Mouse (Mus musculus): ENCODE data around the gene Polr2j. TPM values are rescaled to one million over a fixed set of nuclear protein-coding genes. Genes with fewer than 3 reads are reported as not detected.

Gene Polr2j
- polyA plus RNA-seq (2015; fragmentation: Nextera tagmentation; extraction: Ambion mirVana) = 111 and 129 TPM in 2 replicates

DNA sequence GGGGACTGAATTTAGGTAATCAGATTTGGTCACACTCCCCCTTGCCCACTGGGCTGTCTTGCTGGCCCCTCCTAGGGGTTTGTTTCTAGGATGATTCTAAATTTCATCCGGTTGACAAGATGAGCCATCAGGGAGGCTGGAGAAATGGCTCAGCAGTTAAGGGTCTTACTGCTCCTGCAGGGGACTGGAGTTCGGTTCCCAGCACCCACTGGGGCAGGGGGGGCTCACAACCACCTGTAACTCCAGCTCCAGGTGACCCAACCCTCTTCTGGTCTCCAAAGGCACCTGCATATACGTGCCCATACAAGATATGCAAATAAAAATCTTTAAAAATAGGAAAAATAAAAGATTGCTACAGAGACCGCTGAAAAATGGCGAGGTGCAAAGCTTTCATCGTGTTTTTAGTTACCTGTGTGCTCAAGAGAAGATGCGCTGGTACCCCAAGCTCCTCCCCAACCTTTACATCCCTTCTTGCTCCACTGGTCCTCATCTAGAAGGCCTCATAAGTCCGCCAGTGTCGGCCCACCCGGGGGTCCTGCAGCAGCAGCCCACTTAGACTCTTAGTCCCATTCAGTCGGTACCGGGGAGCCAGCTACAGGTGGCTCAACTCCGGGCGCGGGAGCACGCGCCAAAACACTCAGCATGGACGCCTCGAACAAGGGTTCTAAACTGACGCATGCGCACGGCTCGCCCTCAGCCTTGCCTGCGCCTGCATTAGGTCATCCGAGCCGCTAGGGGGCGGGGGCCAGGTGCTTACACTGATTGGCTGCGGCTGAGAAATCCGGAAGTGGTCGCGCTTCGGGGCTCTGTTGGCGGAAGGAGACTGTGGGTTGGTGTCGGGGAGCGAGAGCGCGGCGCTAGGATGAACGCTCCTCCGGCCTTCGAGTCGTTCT is at the start of gene Polr2j:
Gene Polr2j, plus strand, starts transcription at position 741 of the 893 bp plus-strand sequence.
- peak within 1 kb of the TSS; percentile 80 for H3K27ac ChIP-seq (replicated peaks)
- peak; percentile 95 for ATAC-seq (ENCODE audit: insufficient read depth)

DNA sequence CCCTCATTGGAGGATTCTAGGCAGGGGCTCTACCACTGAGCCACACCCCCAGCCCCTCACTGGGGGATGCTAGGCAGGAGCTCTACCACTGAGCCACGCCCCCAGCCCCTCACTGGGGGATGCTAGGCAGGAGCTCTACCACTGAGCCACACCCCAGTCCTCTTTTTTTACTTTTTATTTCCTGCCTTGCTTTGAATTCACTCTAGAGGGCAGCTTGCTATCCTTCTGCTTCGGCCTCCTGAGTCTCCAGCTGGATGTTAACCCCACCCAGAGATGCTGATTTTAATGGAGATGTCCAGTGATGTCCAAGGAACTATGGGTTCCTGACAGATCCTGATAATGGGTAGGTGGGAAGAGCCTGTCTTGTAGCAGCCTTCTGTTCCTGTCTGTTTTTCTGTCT is 47.0 kb upstream of the Polr2j start:
- H3K9me3 ChIP-seq (replicated peaks) = no peaks in the 10 kb centered on the region
- no peak overlapping the region for H3K4me3 ChIP-seq (replicated peaks)
- H3K27ac ChIP-seq (replicated peaks) = no peak overlapping the region
- no peak overlapping the region for H3K4me2 ChIP-seq
- H3K27me3 ChIP-seq = peaks cover 4% of the 10 kb centered on the region; the same call in 1 of the 2 replicates
- H3K9ac ChIP-seq = no peak overlapping the region
- WGBS (ENCODE audit: insufficient replicate concordance) = 37% methylated on average over 2 of the region's 2 CpGs
- no peak for ATAC-seq (ENCODE audit: insufficient read depth)
- no peaks in the 10 kb centered on the region for H3K36me3 ChIP-seq (replicated peaks)
- H3K4me1 ChIP-seq (replicated peaks) = no peaks in the 10 kb centered on the region

More for the DNA sequence above, at the start of gene Polr2j:
- Histone ChIP-seq H3K9ac (peak within 1 kb of the TSS; percentile 88), H3K27me3 (no peaks in the 10 kb centered on the region), H3K9me3 (replicated peaks) (no peaks in the 10 kb centered on the region), H3K4me1 (replicated peaks) (peaks cover 33% of the 10 kb centered on the region), H3K4me2 (peak within 1 kb of the TSS; percentile 95), H3K4me3 (replicated peaks) (peak within 1 kb of the TSS; percentile 88), H3K36me3 (replicated peaks) (peaks cover 26% of the 10 kb centered on the region)
- whole genome bisulfite sequencing (ENCODE audit: insufficient replicate concordance) = 3% methylated on average over 42 of the region's 42 CpGs

DNA sequence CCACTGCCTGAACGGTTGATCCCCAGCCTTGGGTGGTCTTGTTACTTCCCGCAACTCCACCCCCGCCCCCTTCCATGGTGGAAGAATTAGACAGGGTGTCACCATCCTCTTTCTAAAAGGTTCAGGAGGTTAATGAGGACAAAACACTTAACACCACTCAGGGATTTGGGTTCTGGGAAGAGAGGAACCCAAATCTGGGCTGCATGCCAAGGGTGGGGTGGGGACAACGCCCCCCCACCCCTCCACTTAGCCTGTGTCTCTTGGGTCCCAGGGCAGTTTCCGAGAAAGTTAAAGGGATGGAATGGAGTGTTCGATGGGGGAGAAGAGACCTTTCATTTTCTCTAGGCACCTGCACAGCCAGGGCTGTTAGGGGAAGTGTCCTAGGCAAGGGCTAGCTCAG is 43.4 kb upstream of the Polr2j start:
- H3K9me3 ChIP-seq (replicated peaks) = no peaks in the 10 kb centered on the region
- no peak for ATAC-seq (ENCODE audit: insufficient read depth)
- WGBS (ENCODE audit: insufficient replicate concordance) = 61% methylated on average over 6 of the region's 6 CpGs
- H3K4me3 ChIP-seq (replicated peaks) = no peak overlapping the region
- H3K9ac ChIP-seq = no peak overlapping the region
- peaks cover 10% of the 10 kb centered on the region for H3K27me3 ChIP-seq
- no peak overlapping the region for H3K4me2 ChIP-seq
- no peaks in the 10 kb centered on the region for H3K4me1 ChIP-seq (replicated peaks)
- no peaks in the 10 kb centered on the region for H3K36me3 ChIP-seq (replicated peaks)
- no peak overlapping the region for H3K27ac ChIP-seq (replicated peaks)

DNA sequence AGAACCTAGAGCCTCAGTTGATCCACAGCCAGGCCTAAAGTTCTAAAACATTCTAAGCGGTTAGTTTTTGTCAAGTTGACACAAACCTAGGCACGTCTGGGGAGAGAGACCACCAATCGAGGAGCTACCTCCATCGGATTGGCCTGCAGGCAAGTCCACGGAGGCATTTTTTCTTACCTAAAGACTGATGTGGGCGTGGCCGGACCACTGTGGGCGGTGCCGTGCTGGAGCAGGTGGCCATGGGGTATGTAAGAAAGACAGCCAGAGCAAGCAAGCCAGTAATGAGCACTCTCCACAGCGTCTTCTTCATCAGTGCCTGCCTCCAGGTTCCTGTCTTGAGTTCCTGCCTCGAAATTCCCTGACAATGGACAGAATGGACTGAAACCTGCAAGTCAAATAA is 42.9 kb upstream of the Polr2j start:
- H3K27me3 ChIP-seq = peaks cover 10% of the 10 kb centered on the region
- H3K9ac ChIP-seq = no peak overlapping the region
- no peaks in the 10 kb centered on the region for H3K36me3 ChIP-seq (replicated peaks)
- no peak overlapping the region for H3K4me2 ChIP-seq
- ATAC-seq (ENCODE audit: insufficient read depth) = no peak
- no peak overlapping the region for H3K4me3 ChIP-seq (replicated peaks)
- WGBS (ENCODE audit: insufficient replicate concordance) = 51% methylated on average over 11 of the region's 11 CpGs
- no peaks in the 10 kb centered on the region for H3K9me3 ChIP-seq (replicated peaks)
- no peaks in the 10 kb centered on the region for H3K4me1 ChIP-seq (replicated peaks)
- H3K27ac ChIP-seq (replicated peaks) = no peak overlapping the region

DNA sequence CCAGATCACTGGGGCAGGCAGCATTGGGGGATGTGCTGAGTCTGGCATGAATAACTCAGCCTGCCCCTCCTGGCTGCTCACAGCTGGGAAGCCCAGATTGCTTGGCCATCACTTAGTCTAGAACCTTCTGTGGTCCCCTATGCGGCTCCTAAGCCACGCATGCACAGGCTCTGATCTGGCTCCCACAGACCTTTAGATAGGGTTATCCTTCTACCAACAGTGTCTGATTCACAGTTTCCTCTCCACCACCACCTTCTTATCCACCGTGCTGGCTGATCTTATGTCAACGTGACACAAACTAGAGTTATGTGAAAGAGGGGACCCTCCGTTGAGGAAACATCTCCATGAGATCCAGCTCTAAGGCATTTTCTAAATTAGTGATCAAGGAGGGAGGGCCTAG is 41.4 kb upstream of the Polr2j start:
- H3K27me3 ChIP-seq = peaks cover 10% of the 10 kb centered on the region
- H3K27ac ChIP-seq (replicated peaks) = no peak overlapping the region
- no peak for ATAC-seq (ENCODE audit: insufficient read depth)
- WGBS (ENCODE audit: insufficient replicate concordance) = 41% methylated on average over 5 of the region's 5 CpGs
- H3K4me3 ChIP-seq (replicated peaks) = no peak overlapping the region
- no peak overlapping the region for H3K4me2 ChIP-seq
- no peak overlapping the region for H3K9ac ChIP-seq
- H3K4me1 ChIP-seq (replicated peaks) = no peaks in the 10 kb centered on the region
- no peaks in the 10 kb centered on the region for H3K9me3 ChIP-seq (replicated peaks)
- no peaks in the 10 kb centered on the region for H3K36me3 ChIP-seq (replicated peaks)

DNA sequence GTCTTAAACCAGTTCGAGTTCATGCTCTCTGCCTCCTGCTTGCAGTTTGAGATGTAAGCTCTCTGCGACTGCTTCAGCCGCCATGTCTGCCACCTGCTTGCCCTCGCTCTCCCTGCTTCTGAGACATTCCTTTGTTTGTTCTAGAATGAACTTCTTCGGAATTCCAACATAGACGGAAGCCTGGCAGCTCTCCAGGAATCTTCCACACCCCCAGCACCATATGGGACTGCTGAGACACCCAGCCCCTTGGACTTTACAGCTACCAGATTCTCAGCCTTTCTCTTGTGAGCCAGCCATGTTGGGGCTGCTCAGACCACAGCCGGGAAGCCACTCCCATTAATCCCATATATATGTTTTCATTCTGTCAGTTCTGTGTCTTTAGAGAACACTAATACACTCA is 40.1 kb upstream of the Polr2j start:
- no peak overlapping the region for H3K4me2 ChIP-seq
- H3K9ac ChIP-seq = no peak overlapping the region
- WGBS (ENCODE audit: insufficient replicate concordance) = 55% methylated on average over 7 of the region's 7 CpGs
- H3K27ac ChIP-seq (replicated peaks) = no peak overlapping the region
- H3K9me3 ChIP-seq (replicated peaks) = no peaks in the 10 kb centered on the region
- no peaks in the 10 kb centered on the region for H3K4me1 ChIP-seq (replicated peaks)
- no peak for ATAC-seq (ENCODE audit: insufficient read depth)
- H3K4me3 ChIP-seq (replicated peaks) = no peak overlapping the region
- peaks cover 10% of the 10 kb centered on the region for H3K27me3 ChIP-seq
- H3K36me3 ChIP-seq (replicated peaks) = no peaks in the 10 kb centered on the region

DNA sequence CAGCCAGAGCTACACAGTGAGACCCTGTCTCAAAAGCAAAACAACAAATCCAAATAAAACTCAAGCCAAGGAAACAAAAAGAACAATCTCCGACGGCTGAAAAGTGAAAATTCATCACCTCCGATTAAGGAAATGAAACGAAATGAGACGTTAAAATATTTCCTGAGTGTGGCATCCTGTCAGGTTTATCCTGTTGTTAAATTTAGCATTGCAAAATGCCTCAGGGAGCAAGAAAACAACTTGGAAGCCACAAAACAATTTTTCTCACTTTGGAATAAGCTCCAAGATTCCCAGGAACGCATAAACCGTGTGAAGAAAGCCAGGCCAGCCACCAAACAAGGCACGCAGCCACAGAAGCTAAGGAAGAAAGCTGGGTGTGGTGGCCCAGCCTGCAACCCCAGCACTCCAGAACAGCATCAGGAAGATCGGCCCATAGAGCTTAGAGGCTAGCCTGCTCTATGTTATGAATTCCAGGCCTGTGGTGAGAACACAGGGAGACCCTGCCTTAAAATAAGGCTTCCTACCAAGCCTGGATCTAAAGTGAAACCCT is 39.4 kb upstream of the Polr2j start:
- peaks cover 10% of the 10 kb centered on the region for H3K27me3 ChIP-seq
- no peaks in the 10 kb centered on the region for H3K4me1 ChIP-seq (replicated peaks)
- no peaks in the 10 kb centered on the region for H3K36me3 ChIP-seq (replicated peaks)
- H3K27ac ChIP-seq (replicated peaks) = no peak overlapping the region
- no peak overlapping the region for H3K4me3 ChIP-seq (replicated peaks)
- H3K9me3 ChIP-seq (replicated peaks) = no peaks in the 10 kb centered on the region
- 50% methylated on average over 9 of the region's 9 CpGs for WGBS (ENCODE audit: insufficient replicate concordance)
- no peak overlapping the region for H3K4me2 ChIP-seq
- no peak overlapping the region for H3K9ac ChIP-seq
- no peak for ATAC-seq (ENCODE audit: insufficient read depth)

DNA sequence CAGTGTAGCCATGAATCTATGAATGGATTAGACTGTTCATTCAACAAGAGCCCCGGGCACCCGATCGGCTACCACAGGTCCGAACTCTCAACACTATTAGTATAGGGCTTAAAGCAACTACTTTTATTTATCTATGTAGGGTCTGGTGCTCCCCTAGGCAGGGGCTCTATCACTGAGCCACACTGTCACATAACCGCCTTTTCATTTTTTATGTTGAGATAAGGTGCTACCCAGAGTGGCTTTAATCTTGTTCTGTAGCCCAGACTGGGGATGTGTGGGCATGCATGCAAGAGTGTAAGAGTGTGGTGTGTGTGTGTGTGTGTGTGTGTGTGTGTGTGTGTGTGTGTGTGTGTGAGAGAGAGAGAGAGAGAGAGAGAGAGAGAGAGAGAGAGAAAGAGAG is 38.3 kb upstream of the Polr2j start:
- Histone ChIP-seq H3K27me3 (peaks cover 17% of the 10 kb centered on the region), H3K4me1 (replicated peaks) (peaks cover under 1% of the 10 kb centered on the region), H3K4me2 (no peak overlapping the region), H3K27ac (replicated peaks) (no peak overlapping the region), H3K4me3 (replicated peaks) (no peak overlapping the region), H3K9me3 (replicated peaks) (no peaks in the 10 kb centered on the region), H3K9ac (no peak overlapping the region), H3K36me3 (replicated peaks) (no peaks in the 10 kb centered on the region)
- ATAC-seq (ENCODE audit: insufficient read depth) = no peak
- 69% methylated on average over 5 of the region's 5 CpGs for WGBS (ENCODE audit: insufficient replicate concordance)

DNA sequence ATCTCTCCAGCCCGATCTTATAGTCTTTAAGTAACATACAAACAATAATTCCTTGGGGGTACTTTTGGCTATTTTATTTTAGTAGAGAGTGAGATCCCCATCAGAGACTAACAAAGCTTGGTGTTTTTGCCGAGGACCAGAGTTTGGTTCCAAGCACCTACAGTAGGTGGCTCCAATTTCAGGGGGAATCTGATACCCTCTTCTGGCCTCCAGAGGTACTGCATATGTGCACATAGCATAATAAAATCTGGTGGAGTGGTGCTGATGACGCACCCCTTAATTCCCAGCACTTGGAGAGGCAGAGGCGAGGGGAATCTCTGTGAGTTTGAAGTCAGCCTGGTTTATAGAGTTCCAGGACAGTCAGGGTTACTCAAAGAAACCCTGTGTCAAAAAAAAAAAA is 34.1 kb upstream of the Polr2j start:
- no peaks in the 10 kb centered on the region for H3K9me3 ChIP-seq (replicated peaks)
- H3K4me3 ChIP-seq (replicated peaks) = no peak overlapping the region
- ATAC-seq (ENCODE audit: insufficient read depth) = no peak
- H3K4me1 ChIP-seq (replicated peaks) = peaks cover 22% of the 10 kb centered on the region
- H3K9ac ChIP-seq = no peak overlapping the region
- 52% methylated on average over 4 of the region's 4 CpGs for WGBS (ENCODE audit: insufficient replicate concordance)
- no peak overlapping the region for H3K27ac ChIP-seq (replicated peaks)
- H3K27me3 ChIP-seq = peaks cover 34% of the 10 kb centered on the region
- H3K36me3 ChIP-seq (replicated peaks) = no peaks in the 10 kb centered on the region
- H3K4me2 ChIP-seq = no peak overlapping the region

DNA sequence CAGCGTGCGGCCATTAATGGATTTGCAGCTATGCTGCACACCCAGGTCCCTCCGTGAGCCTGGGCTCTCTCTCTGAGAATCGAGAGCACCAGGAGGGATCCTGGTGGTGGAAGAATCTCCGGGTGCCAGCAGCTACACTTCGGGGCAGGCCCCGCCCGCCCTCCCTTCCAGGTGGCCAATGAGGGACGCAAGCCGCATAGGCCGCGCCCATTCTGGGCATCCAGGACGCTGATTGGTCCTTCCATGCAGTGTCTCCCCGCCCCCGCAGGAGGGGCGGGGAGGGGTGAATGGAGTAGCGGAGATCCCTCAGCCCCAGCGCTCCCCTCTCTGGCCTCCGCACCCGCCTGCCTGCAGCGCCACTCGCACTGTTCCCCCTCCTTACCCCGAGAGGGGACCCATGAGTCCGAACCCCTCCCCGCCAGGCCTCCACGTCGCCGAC is 32.7 kb upstream of the Polr2j start, which contains the start of gene Rasa4:
Gene Rasa4, plus strand, starts transcription at position 248 of the 439 bp plus-strand sequence.
- Histone ChIP-seq H3K27ac (replicated peaks) (no peak within 1 kb of the TSS), H3K9me3 (replicated peaks) (no peaks in the 10 kb centered on the region), H3K4me2 (peak within 1 kb of the TSS; percentile 85), H3K9ac (peak within 1 kb of the TSS; percentile 35; the same call in 1 of the 2 replicates), H3K4me3 (replicated peaks) (peak within 1 kb of the TSS; percentile 54), H3K27me3 (peaks cover 39% of the 10 kb centered on the region), H3K36me3 (replicated peaks) (no peaks in the 10 kb centered on the region), H3K4me1 (replicated peaks) (peaks cover 26% of the 10 kb centered on the region)
- peak; percentile 94 for ATAC-seq (ENCODE audit: insufficient read depth)
- 1% methylated on average over 28 of the region's 28 CpGs for WGBS (ENCODE audit: insufficient replicate concordance)

DNA sequence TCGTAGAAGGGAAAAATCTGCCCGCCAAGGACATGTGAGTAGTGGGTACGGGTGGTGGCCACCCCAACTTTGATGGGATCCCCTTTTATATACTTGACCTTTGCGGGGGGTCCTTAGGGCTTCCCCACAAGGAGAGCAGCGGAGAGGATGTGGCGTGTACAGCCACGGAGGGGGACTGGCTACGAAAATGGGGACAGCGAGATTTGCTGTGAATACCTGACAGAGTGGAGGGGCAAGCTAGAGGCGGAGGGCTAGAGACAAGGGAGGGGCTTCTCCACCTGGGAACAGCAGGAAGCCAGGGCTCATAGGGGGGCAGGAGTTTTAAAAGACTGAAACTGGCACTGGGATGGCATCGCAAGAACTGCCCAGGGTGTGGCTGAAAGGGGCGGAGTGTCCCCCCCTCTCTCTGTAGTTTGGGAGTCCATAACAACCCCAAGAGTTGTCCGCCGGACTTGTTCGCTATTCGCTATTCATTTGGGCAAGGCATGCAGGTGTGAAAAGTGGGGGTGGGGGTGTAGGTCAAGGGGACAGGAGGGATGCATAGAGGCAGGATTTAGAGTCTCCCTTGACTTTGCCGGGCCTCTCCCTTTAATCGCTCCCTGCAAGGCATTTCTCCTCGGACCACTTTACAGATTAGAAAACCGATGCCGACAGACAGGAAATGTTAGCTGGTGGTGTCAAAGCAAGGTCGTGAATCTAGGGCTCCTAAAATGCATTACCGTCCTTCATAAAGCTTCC is 32.1 kb upstream of the Polr2j start:
- Histone ChIP-seq H3K4me1 (replicated peaks) (peaks cover 29% of the 10 kb centered on the region), H3K4me3 (replicated peaks) (peak overlapping the region; percentile 54), H3K4me2 (peak overlapping the region; percentile 85), H3K27ac (replicated peaks) (no peak overlapping the region), H3K9me3 (replicated peaks) (no peaks in the 10 kb centered on the region), H3K9ac (peak overlapping the region; percentile 35; the same call in 1 of the 2 replicates), H3K36me3 (replicated peaks) (no peaks in the 10 kb centered on the region), H3K27me3 (peaks cover 41% of the 10 kb centered on the region)
- 3% methylated on average over 23 of the region's 23 CpGs for WGBS (ENCODE audit: insufficient replicate concordance)
- peak; percentile 2; the same call in 1 of the 2 replicates for ATAC-seq (ENCODE audit: insufficient read depth)
